Comparison of ENCODE assay signal across 9 mouse cellular contexts in genomic region chr5:41971201-41971600, GRCm38 (mm10).
A peak's percentile ranks its signal among the peaks of the same experiment; 100 is the strongest.
DNase-seq lines count a peak whose midpoint lies in the region; ATAC-seq and TF ChIP-seq lines count a peak whose summit lies in the region.
"Had no signal": no experiment of that assay in that cellular context is flagged by ENCODE, and none has a peak within 500 bp of the region (broad histone marks: within the 10 kb centered on the region; RNA-seq: fewer than 3 reads in every experiment).

No protein-coding gene starts in this region.

- H3K4me3 ChIP-seq in heart, adult 2 months = no peak overlapping the region
- H3K4me3 ChIP-seq in lung, adult 2 months (replicated peaks; ENCODE audit: extremely low read depth, low read depth, low read length) = no peak overlapping the region
- no peak overlapping the region for H3K4me3 ChIP-seq in kidney, postnatal 0 days (replicated peaks; ENCODE audit: low read depth, low read length)

- no peak overlapping the region for H3K9ac ChIP-seq in heart, adult 2 months (ENCODE audit: low read depth, low read length)
- H3K9ac ChIP-seq in kidney, postnatal 0 days (ENCODE audit: low read depth, low read length) = no peak overlapping the region

- no peaks in the 10 kb centered on the region for H3K79me2 ChIP-seq in heart, adult 2 months (replicated peaks; ENCODE audit: control insufficient read depth, insufficient read depth, low read length)

- 40% methylated on average over 1 of the region's 1 CpGs for WGBS in heart, adult 2 months
- 41% methylated on average over 1 of the region's 1 CpGs for WGBS in lung, adult 2 months
- 75% methylated on average over 1 of the region's 1 CpGs for WGBS in kidney, postnatal 0 days

- no peak overlapping the region for H3K4me2 ChIP-seq in kidney, postnatal 0 days (ENCODE audit: low read length)
- H3K4me2 ChIP-seq: liver, embryonic 11.5 days had no signal

- TF ChIP-seq POLR2A in heart, adult 2 months (IDR thresholded peaks at IDR 0.05; ENCODE audit: insufficient read depth, low read depth, low read length) = no peak
- TF ChIP-seq POLR2A in lung, adult 2 months (IDR thresholded peaks at IDR 0.05; ENCODE audit: borderline replicate concordance, extremely low read depth, low read depth, low read length) = no peak

- no peaks in the 10 kb centered on the region for H3K27me3 ChIP-seq in heart, adult 2 months (ENCODE audit: control insufficient read depth, insufficient read depth, low read length)
- H3K27me3 ChIP-seq in kidney, postnatal 0 days (ENCODE audit: insufficient read depth, low read length) = no peaks in the 10 kb centered on the region

- intact Hi-C loops in heart, adult 2 months (cut with DNase I) = no loop called here

- H3K4me1 ChIP-seq in heart, adult 2 months (ENCODE audit: control insufficient read depth, insufficient read depth, low read length) = no peaks in the 10 kb centered on the region
- no peaks in the 10 kb centered on the region for H3K4me1 ChIP-seq in lung, adult 2 months (ENCODE audit: control insufficient read depth, insufficient read depth, low read length)
- no peaks in the 10 kb centered on the region for H3K4me1 ChIP-seq in kidney, postnatal 0 days (replicated peaks; ENCODE audit: insufficient read depth, low read length)

- no peak for ATAC-seq in kidney, postnatal 0 days (replicated peaks; ENCODE audit: low FRiP score, low read depth)

- TF ChIP-seq CTCF in heart, adult 2 months (IDR thresholded peaks at IDR 0.05) = peak; percentile 19; the same call in 1 of the 2 replicates
- TF ChIP-seq CTCF in lung, adult 2 months (IDR thresholded peaks at IDR 0.05; ENCODE audit: insufficient read depth, low read length) = peak; percentile 19; the same call in 1 of the 2 replicates
- TF ChIP-seq CTCF in kidney, postnatal 0 days (IDR thresholded peaks at IDR 0.05; ENCODE audit: low read depth) = peak; percentile 47

- DNase-seq in heart, adult 2 months = no peak
- DNase-seq in heart, adult 9 months (ENCODE audit: low spot score in 2 of 2) = no peak
- no peak for DNase-seq in lung, adult 2 months
- no peak for DNase-seq in lung, postnatal 25 days (ENCODE audit: low spot score)
- peak; percentile 25 for DNase-seq in adrenal gland, adult 8-10 months
- no peak for DNase-seq in kidney, postnatal 0 days (ENCODE audit: low spot score)
- no peak for DNase-seq in urinary bladder, adult 2 months (ENCODE audit: low spot score)

- H3K27ac ChIP-seq in heart, adult 2 months = no peak overlapping the region
- no peak overlapping the region for H3K27ac ChIP-seq in kidney, postnatal 0 days

- no peaks in the 10 kb centered on the region for H3K36me3 ChIP-seq in heart, adult 2 months (ENCODE audit: control insufficient read depth, insufficient read depth, low read length)
- H3K36me3 ChIP-seq in kidney, postnatal 0 days (ENCODE audit: insufficient read depth, low read length) = no peaks in the 10 kb centered on the region
- H3K36me3 ChIP-seq: G1E had no signal

- H3K9me3 ChIP-seq in kidney, postnatal 0 days (replicated peaks; ENCODE audit: low read length) = no peaks in the 10 kb centered on the region
- H3K9me3 ChIP-seq: G1E had no signal

- no peak for TF ChIP-seq EP300 in heart, adult 2 months (IDR thresholded peaks at IDR 0.05; ENCODE audit: insufficient read depth, low read depth, low read length)
